Mouse (Mus musculus) liver, embryonic 11.5 days (tissue): ENCODE data around the gene Sacm1l. TPM values are rescaled to one million over a fixed set of nuclear protein-coding genes. Genes with fewer than 3 reads are reported as not detected.
A peak's percentile ranks its signal among the peaks of the same experiment; 100 is the strongest.

Source experiments
- ATAC-seq: fragments of 200-750 bp; cut with Nextera tagmentation; replicated peaks from 2 replicates; pipeline ENCODE4 v1.8.0; 2017; ENCODE audit warnings: moderate number of reproducible peaks, mild to moderate bottlenecking, moderate TSS enrichment, moderate library complexity; ENCODE audit not compliant: low FRiP score
- DNase-seq: peaks from one replicate; pipeline ENCODE4 v3.0.0-alpha.2; 2017; ENCODE audit warnings: low spot score
- H3K27ac ChIP-seq: fragments of 300-500 bp; sonication (generic); 2 replicates; pipeline ENCODE4 v1.5.1; 2014; ENCODE audit warnings: mild to moderate bottlenecking, low read depth, low read length, control low read depth
- H3K27me3 ChIP-seq: fragments of 300-500 bp; sonication (generic); replicated peaks from 2 replicates; pipeline ENCODE4 v1.6.1; 2014; ENCODE audit warnings: low read length, mixed read lengths; ENCODE audit not compliant: control insufficient read depth, insufficient read depth
- H3K36me3 ChIP-seq: fragments of 300-500 bp; sonication (generic); 2 replicates; pipeline ENCODE4 v1.6.1; 2014; ENCODE audit warnings: mild to moderate bottlenecking, low read length, moderate library complexity, mixed read lengths; ENCODE audit not compliant: control insufficient read depth, insufficient read depth
- H3K4me1 ChIP-seq: fragments of 300-500 bp; sonication (generic); replicated peaks from 2 replicates; pipeline ENCODE4 v1.6.1; 2014; ENCODE audit warnings: low read length, mixed read lengths; ENCODE audit not compliant: control insufficient read depth, insufficient read depth
- H3K4me2 ChIP-seq: fragments of 300-500 bp; sonication (generic); 2 replicates; pipeline ENCODE4 v1.6.1; 2014; ENCODE audit warnings: mild to moderate bottlenecking, control low read depth, moderate library complexity
- H3K4me3 ChIP-seq: fragments of 300-500 bp; sonication (generic); 2 replicates; pipeline ENCODE4 v1.5.1; 2014; ENCODE audit warnings: low read depth, low read length, control low read depth
- H3K9ac ChIP-seq: fragments of 300-500 bp; sonication (generic); 2 replicates; pipeline ENCODE4 v1.6.1; 2014; ENCODE audit warnings: low read depth, low read length, control low read depth
- H3K9me3 ChIP-seq: fragments of 300-500 bp; sonication (generic); 2 replicates; pipeline ENCODE4 v1.6.1; 2016; ENCODE audit warnings: low read length, inconsistent platforms, mixed read lengths; ENCODE audit not compliant: control insufficient read depth
- WGBS: fragments of 180-500 bp; shearing (Covaris S2); extraction: QIAGEN DNeasy Blood & Tissue Kit; methylation state at CpG from one replicate; pipeline ENCODE4 v1.1.7; 2014; 5-methylcytosine and 5-hydroxymethylcytosine counted together
- polyA plus RNA-seq: library from polyadenylated mRNA; unstranded; fragments of >200 nt; fragmentation: Nextera tagmentation; extraction: Ambion mirVana; gene quantifications from 2 replicates; pipeline ENCODE4 v1.2.1, GENCODE M21; 2014

Sacm1l gene
- polyA plus RNA-seq, 1 experiment from 2014 or later: 44.5 TPM

DNA sequence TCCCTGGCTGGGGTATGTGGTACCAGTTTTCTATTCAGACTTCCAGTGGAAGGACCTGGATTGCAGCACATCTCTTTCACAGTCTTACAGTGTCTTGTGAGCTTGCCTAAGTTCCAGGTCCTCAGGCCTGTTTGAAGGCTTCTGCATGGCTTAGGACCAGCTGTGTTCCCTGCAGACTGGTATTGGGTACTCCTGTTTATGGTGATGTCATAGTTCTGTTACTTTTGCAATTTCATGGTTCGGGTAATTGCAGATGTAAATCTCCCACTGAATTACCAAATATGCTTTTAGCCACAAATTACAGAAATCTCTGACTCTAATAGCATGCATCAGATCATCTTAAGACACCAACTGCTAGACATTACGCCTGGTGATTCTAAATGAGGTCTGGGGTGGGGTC is 14.5 kb upstream of the Sacm1l start:
- no peaks in the 10 kb centered on the region for H3K27me3 ChIP-seq
- no peaks in the 10 kb centered on the region for H3K9me3 ChIP-seq
- no peak for ATAC-seq
- no peak overlapping the region for H3K4me3 ChIP-seq
- no peak overlapping the region for H3K4me2 ChIP-seq
- H3K4me1 ChIP-seq: no peaks in the 10 kb centered on the region
- H3K9ac ChIP-seq: no peak overlapping the region
- 85% methylated on average over 2 of the region's 2 CpGs for WGBS
- no peak overlapping the region for H3K27ac ChIP-seq
- peaks cover 30% of the 10 kb centered on the region for H3K36me3 ChIP-seq
- no peak for DNase-seq

DNA sequence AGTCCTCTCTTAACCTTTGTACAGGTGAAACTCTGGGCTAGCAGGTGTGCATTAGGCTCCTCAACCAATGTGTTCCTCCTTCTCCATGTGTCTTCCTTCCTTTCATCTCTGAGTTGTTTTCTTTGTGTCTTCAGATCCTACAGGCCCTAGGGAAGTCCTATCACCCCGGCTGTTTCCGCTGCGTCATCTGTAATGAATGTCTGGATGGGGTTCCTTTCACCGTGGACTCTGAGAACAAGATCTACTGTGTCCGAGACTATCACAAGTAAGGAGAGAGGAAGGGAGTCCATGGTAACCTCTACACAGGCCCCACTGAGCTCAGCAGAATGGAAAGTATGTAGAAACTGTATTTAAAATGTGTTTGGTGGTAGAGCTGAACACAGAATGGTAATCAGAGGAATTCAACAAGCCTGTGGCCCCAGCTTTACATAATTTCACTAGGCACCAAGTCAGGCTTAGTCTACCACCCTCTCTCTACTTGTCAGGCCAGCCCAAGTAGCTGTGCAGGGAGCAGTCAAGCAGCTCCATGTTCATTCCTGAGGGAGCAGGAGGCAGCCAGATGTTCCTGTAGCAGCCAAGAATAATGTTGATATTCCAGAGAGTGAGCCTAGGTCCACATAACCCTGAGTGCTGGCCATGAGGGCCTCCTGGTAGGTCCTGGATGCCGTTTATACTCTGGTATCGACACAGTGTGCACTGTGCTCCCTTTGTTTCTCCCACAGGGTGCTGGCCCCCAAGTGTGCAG is 12.7 kb upstream of the Sacm1l start:
- H3K9ac ChIP-seq: no peak overlapping the region
- no peak overlapping the region for H3K27ac ChIP-seq
- H3K27me3 ChIP-seq: no peaks in the 10 kb centered on the region
- no peak for ATAC-seq
- peaks cover 20% of the 10 kb centered on the region for H3K36me3 ChIP-seq
- 0 out of 2 replicates have a peak, but pooled peaks cover 3% of the 10 kb centered on the region for H3K4me1 ChIP-seq
- no peaks in the 10 kb centered on the region for H3K9me3 ChIP-seq
- WGBS: 93% methylated on average over 7 of the region's 7 CpGs
- DNase-seq: no peak
- H3K4me2 ChIP-seq: no peak overlapping the region
- H3K4me3 ChIP-seq: no peak overlapping the region

DNA sequence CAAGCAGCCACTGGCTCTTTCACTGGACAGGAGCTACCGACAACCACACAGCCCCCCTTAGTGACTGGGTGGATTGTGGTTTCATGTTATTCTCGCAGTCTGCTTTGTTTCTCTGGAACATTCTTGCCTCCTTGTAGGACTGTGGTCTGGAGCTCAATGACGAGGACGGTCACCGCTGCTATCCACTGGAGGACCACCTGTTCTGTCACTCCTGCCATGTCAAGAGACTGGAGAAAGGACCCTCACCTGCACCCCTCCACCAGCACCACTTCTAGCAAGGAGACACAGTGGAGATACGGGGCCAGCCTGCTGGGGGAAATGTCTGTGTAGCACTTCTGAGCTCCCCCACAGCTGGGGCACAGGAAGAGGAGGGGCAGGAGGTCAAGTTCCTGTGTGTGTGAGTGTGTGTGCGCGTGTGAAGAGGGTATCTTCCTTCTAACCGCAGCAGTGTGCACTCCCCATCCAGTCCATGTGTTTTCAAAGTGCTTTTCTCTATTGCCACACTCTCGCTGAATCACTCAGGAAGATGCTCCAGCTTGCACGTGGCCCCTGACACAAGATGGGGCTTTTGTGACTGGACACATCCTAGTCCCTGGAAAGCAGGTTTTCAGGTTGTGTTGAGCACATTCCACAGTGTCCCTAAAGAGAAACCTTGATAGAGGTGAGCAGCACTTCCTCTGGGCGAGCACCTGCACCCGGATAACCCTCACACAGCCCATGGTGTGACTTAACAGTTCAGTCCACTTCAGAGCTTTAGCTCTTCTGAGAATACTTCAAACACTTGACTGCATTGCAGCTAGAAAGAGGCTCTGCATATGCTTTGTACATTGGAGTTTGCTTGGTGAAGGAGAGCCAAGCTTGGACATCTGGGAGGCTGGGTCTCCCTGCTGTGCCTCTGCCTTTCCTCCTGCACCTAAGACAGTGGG is 10.3 kb upstream of the Sacm1l start:
- peak; percentile 40; the same call in 1 of the 2 replicates for ATAC-seq

DNA sequence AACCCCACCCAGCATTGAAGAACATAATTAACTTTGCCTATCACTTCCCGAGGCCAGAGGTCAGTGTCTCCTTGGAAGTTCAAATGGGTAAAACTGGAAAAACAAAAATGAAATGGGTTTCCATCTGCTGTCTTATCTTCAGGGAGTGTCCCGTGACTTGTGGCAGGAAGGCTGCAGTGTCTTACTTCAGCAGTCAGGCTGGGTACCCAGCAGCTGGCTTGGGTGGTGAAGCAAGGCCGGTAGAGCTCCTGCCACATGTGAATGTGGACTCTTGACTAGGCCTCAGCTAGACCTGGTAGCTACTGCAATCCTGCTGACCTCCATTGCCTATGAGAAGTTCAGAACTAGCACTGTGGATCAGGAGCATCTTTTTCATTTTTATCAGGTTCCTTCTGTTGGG is 8.8 kb upstream of the Sacm1l start:
- H3K27me3 ChIP-seq: no peaks in the 10 kb centered on the region
- WGBS: 73% methylated on average over 3 of the region's 3 CpGs
- DNase-seq (no peak), ATAC-seq (no peak)
- H3K4me1 ChIP-seq: 0 out of 2 replicates have a peak, but pooled peaks cover 6% of the 10 kb centered on the region
- no peak overlapping the region for H3K9ac ChIP-seq
- H3K9me3 ChIP-seq: no peaks in the 10 kb centered on the region
- no peak overlapping the region for H3K4me3 ChIP-seq
- peaks cover 15% of the 10 kb centered on the region for H3K36me3 ChIP-seq
- no peak overlapping the region for H3K4me2 ChIP-seq
- no peak overlapping the region for H3K27ac ChIP-seq

More for the DNA sequence above, 10.3 kb upstream of the Sacm1l start:
- no peak for DNase-seq
- H3K9me3 ChIP-seq: no peaks in the 10 kb centered on the region
- no peak overlapping the region for H3K4me2 ChIP-seq
- no peaks in the 10 kb centered on the region for H3K27me3 ChIP-seq
- 0 out of 2 replicates have a peak, but pooled peaks cover 3% of the 10 kb centered on the region for H3K4me1 ChIP-seq
- peaks cover 15% of the 10 kb centered on the region for H3K36me3 ChIP-seq
- H3K9ac ChIP-seq: no peak overlapping the region
- WGBS: 69% methylated on average over 13 of the region's 13 CpGs
- no peak overlapping the region for H3K4me3 ChIP-seq
- no peak overlapping the region for H3K27ac ChIP-seq

DNA sequence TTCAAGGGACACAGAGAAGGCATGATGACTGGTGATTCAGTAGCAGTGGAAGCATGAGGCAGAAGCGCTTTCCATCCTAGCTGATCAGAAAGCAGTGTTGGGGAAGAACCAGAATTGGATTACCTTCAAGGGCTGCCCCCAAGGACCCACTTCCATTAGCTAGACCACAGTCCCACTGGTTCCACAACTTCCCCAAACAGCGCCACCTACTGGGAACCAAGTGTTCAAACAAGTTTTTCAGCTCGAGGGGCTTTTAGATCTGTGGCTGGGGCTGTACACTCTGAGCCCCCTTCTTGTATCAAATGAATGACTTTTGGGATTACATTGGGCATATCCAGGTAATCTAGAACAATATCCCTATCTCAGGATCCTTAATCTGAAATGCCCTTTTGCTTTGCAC is 5.9 kb upstream of the Sacm1l start:
- H3K27ac ChIP-seq: no peak overlapping the region
- H3K4me1 ChIP-seq: 0 out of 2 replicates have a peak, but pooled peaks cover 6% of the 10 kb centered on the region
- H3K4me2 ChIP-seq: no peak overlapping the region
- 36% methylated on average over 3 of the region's 3 CpGs for WGBS
- no peak overlapping the region for H3K9ac ChIP-seq
- H3K36me3 ChIP-seq: peaks cover 8% of the 10 kb centered on the region
- H3K4me3 ChIP-seq: no peak overlapping the region
- no peaks in the 10 kb centered on the region for H3K27me3 ChIP-seq
- DNase-seq (no peak), ATAC-seq (no peak)
- H3K9me3 ChIP-seq: no peaks in the 10 kb centered on the region

DNA sequence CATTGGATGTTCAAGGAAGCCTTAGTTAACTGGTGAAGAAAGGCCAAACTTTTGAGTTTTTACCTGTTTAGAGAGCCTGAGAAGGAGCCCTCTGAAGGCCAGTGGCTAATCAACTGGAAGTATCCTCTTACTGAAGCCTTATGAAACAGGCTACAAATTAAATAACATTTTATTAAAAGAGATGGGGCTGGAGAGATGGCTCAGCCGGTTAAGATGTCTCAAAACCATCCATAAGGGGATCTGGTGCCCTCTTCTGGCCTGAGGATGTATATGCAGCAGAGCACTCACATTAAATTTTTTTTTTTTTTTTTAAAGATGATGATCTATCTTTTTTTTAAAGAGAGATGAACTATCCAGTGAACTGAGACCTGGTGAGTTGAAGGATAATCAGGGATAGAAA is 4.5 kb upstream of the Sacm1l start:
- ATAC-seq: no peak
- H3K27me3 ChIP-seq: no peaks in the 10 kb centered on the region
- 0 out of 2 replicates have a peak, but pooled peaks cover 6% of the 10 kb centered on the region for H3K4me1 ChIP-seq
- no peak overlapping the region for H3K9ac ChIP-seq
- no peaks in the 10 kb centered on the region for H3K9me3 ChIP-seq
- WGBS: 2% methylated on average over 1 of the region's 1 CpGs
- no peak overlapping the region for H3K4me2 ChIP-seq
- H3K4me3 ChIP-seq: no peak overlapping the region
- DNase-seq: no peak
- no peak overlapping the region for H3K27ac ChIP-seq
- no peaks in the 10 kb centered on the region for H3K36me3 ChIP-seq

DNA sequence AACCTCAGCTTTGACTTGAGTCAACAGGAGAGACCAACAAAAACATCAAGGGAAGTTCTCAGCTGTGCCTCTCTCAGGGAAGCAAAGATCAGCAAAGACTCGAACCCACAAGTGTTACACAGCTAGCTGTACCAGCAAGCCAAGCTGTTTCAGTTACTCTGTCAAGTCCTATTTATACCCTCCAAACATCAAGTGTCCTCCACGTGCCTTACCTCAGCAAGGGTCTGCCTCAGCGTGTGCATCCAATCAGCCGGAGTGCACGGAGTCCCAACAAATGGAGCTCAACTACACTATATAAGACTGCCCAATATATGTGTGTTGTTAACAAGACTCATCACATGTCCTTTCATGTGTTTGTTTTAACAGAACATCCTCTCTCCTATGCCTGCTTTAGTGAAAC is 3.1 kb upstream of the Sacm1l start:
- Histone ChIP-seq H3K27ac (no peak overlapping the region), H3K27me3 (no peaks in the 10 kb centered on the region), H3K4me1 (peaks cover 11% of the 10 kb centered on the region), H3K4me2 (no peak overlapping the region), H3K9me3 (no peaks in the 10 kb centered on the region), H3K4me3 (no peak overlapping the region), H3K36me3 (no peaks in the 10 kb centered on the region), H3K9ac (no peak overlapping the region)
- DNase-seq (no peak), ATAC-seq (no peak)
- 71% methylated on average over 5 of the region's 5 CpGs for WGBS

DNA sequence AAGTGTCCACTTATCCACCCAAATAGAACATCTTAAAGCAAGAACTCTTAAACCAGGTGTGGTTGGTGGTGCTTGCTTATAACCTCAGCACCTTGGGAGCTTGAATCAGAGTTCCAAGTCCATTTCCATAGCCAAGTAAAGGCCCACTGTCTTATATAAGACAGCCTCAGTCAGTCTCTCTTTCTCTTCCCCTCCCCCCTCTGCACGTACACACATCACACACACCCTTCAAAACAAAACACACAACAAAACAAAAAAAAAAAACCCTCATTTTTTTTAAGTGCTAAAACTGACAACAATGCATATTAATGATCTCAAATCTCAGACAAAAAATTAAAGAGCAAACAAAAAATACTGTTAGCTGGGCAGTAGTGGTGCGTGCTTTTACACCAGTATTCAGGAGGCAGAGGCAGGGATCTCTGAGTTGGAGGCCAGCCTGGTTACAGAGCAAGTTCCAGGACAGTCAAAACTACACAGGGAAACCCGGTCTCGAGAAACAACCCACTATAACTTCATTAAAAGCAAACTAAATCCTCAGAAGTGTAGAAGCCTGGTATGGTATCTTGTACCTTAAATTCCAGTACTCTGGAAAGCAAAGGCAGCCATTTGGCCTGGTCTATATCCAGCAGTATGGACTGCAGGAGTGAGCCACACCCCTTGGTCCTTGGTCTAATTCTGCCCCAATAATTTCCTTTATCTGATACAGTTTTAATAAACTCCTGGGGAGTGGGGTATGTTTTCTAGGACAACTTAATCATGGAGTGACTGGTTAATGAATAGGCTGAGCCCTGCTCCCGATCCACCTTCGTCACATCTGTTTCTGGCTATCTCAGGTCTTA is 1.3 kb upstream of the Sacm1l start:
- Histone ChIP-seq H3K27ac (peak overlapping the region; percentile 90), H3K9ac (peak overlapping the region; percentile 72), H3K27me3 (no peaks in the 10 kb centered on the region), H3K4me2 (peak overlapping the region; percentile 89), H3K36me3 (no peaks in the 10 kb centered on the region), H3K9me3 (no peaks in the 10 kb centered on the region), H3K4me1 (peaks cover 17% of the 10 kb centered on the region), H3K4me3 (peak overlapping the region; percentile 96)
- no peak for DNase-seq
- 32% methylated on average over 6 of the region's 6 CpGs for WGBS
- ATAC-seq: no peak
